Mouse (Mus musculus) bone marrow, adult 2 months (tissue): ENCODE results near the gene Csnk1d. TPM values are rescaled to one million over a fixed set of nuclear protein-coding genes. Genes with fewer than 3 reads are reported as not detected.

ENCODE experiments used
- H3K27ac ChIP-seq: fragments of 200-500 bp; 2 replicates; pipeline ENCODE4 v1.5.1; 2012; ENCODE audit warnings: low read depth, mild to moderate bottlenecking, control low read depth, inconsistent platforms, low read length; ENCODE audit not compliant: control insufficient read depth, poor library complexity, insufficient read depth
- H3K4me1 ChIP-seq: fragments of 200-500 bp; 2 replicates; pipeline ENCODE4 v1.6.1; 2011; ENCODE audit warnings: low read length; ENCODE audit not compliant: control insufficient read depth, insufficient read depth
- H3K4me3 ChIP-seq: fragments of 200-500 bp; replicated peaks from 2 replicates; pipeline ENCODE3; 2011; ENCODE audit warnings: mild to moderate bottlenecking, low read depth, low read length, control low read depth; ENCODE audit not compliant: control insufficient read depth
- CTCF ChIP-seq: fragments of 200-500 bp; IDR thresholded peaks from 2 replicates; pipeline ENCODE4 v1.5.1; 2011; ENCODE audit warnings: low read length, control low read depth; ENCODE audit not compliant: control insufficient read depth, insufficient read depth
- POLR2A ChIP-seq: fragments of 200-500 bp; IDR thresholded peaks from 2 replicates; pipeline ENCODE4 v1.6.1; 2011; ENCODE audit warnings: low read depth, mild to moderate bottlenecking, control low read depth, low read length, borderline replicate concordance; ENCODE audit not compliant: control insufficient read depth
- WGBS: fragments of 180-500 bp; shearing (Covaris S2); methylation state at CpG from one replicate; pipeline ENCODE4 v1.1.7; 2018; 5-methylcytosine and 5-hydroxymethylcytosine counted together
- polyA plus RNA-seq: library from polyadenylated mRNA; stranded (reverse); fragments of >200 nt; gene quantifications from 2 replicates; pipeline ENCODE4 v1.2.4, GENCODE M21; 2011; ENCODE audit warnings: low replicate concordance; ENCODE audit not compliant: missing spikeins, insufficient read depth, insufficient read length

Gene Csnk1d
- polyA plus RNA-seq, 1 experiment = 58.3 TPM

DNA sequence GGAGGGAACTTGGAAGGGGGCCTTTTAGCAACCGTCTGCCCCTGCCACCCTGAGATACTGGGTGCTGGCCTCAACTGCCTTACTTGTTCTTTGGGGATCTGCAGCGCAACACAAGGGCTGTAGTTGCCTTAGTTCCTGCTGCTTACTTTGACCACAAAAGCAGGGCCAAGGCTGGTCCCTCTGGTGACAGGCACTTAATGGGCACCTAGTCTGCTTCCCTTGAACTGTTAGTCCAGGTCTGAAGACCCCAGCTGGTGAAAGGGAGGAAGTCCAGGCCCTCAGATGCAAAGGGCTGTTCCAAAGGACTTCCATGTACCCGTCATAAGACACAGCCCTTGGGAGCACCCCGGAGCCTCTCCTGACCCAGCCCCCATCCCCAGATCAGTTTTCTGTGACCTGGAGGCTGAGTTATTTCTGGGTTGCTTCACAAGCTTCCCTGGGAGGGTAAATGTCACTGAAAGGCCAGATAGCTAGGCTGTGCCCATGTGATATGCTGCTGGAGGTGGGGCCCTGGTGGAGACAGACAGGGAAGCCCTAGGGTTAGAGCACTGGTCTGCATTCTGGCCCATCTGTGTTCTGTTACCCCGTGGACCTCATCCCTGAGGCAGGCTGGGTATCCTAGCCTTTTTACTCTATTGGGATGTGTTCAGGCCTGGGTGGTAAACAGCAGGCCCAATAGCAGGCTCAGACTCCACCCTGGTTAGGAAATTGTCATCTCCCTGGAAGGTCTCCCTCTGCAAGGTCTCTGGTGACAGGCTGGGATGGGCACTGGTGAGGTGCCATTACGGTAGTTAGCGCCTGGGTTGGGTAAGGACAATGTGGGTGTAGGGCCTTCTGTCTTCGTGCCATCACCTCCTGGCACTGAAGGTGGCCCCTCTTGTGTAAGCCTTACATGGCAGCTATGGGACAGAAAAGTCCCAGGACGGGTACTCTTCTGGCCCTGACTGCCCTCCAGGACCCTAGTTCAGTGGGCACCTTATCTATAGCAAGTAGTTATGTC is 39.1 kb downstream of the Csnk1d start:
- no peak for TF ChIP-seq POLR2A
- no peak for TF ChIP-seq CTCF
- peak overlapping the region; percentile 27 for H3K27ac ChIP-seq
- H3K4me1 ChIP-seq = peaks cover 5% of the 10 kb centered on the region; the same call in 1 of the 2 replicates
- 70% methylated on average over 9 of the region's 9 CpGs for WGBS
- H3K4me3 ChIP-seq = no peak overlapping the region

DNA sequence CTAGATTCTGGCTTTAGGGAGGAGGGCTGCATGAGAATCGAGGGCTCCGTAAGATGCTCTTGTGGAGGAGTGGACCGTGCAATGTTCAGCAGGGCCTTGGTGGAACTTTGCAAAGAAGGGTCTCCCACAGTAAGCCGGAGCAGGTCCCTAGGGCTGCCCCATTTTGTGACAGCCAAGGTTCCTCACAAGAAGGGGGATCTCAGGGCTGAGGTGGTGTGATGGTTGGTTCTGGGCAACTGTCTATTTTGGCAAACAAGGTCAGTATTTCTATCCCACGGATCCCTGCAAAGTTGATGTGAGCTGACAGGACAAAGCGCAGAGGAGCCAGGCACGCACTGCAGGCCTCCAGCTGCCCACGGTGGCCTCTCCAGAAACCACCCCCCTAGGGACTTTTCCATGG is 39.9 kb downstream of the Csnk1d start:
- no peak for TF ChIP-seq POLR2A
- TF ChIP-seq CTCF = no peak
- peak overlapping the region; percentile 27 for H3K27ac ChIP-seq
- peak overlapping the region; percentile 47 for H3K4me3 ChIP-seq
- H3K4me1 ChIP-seq = peaks cover 5% of the 10 kb centered on the region; the same call in 1 of the 2 replicates
- 54% methylated on average over 8 of the region's 8 CpGs for WGBS

DNA sequence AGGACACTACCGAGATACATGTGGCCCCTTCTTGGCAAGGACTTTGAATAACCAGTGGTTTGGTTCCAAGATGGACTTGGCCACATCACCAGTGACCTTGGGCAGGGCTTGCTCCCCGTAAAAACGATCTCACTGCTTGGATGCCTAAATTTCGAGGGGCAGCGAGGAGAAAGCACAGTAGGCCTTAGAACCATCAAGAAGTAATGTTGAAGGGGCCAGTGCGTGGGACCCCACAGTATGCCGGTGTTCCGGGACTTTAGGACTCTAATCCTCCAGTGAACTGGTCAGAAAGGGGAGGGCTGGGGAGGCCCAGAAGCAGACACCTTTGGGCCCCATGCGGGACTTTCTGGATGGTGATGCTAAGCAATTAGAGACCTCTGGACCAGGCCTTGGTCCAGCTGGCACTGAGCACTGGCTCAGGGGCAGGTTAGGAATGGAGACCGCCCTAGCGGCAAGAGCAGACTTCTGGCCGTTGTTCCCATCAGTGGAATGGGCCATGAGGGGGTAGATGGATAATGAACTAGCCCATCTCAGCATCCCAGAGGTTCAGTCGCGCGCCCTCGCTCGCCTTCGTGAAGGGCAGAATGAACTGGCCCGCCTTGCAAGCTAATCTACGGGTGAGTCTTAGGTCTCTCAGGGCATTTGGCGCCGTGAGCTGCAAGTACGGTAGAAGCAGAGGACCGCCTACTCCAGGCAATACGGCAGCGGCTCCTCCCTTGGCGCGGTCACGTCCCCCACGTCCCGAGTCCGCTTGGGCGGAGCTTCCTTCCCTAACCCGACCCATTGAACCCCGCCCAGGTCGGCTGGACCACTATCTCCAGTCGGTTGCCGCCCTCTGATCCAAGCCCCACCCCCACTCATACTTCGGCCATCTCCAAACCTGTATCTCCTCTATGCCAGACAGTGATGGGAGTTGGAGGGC is 40.6 kb downstream of the Csnk1d start:
- WGBS = 14% methylated on average over 39 of the region's 39 CpGs
- Histone ChIP-seq H3K27ac (peak overlapping the region; percentile 27), H3K4me3 (peak overlapping the region; percentile 76), H3K4me1 (peaks cover 5% of the 10 kb centered on the region; the same call in 1 of the 2 replicates)
- TF ChIP-seq CTCF (no peak), POLR2A (no peak)

DNA sequence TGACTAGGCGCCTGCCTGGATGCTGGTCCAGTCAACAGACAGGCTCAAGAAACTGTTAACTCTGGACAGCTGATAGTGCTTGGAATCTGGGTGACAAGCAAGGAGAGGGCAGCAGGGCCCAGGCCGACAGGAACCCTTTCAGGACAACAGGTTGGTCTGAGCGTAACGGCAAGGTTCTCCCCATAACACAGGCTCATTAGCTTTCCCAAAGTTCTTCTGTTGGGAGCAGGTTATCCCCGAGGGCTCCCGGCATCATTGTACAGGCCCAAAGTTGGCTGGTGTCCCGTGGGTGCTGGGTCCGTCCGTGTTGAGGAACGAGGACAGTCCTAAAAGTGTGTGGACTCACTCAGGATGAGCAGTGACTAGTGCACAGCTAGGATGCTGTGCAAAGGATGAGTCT is 41.3 kb downstream of the Csnk1d start:
- Histone ChIP-seq H3K4me1 (peaks cover 5% of the 10 kb centered on the region; the same call in 1 of the 2 replicates), H3K27ac (peak overlapping the region; percentile 13), H3K4me3 (peak overlapping the region; percentile 76)
- WGBS = 81% methylated on average over 10 of the region's 10 CpGs
- TF ChIP-seq CTCF = no peak

DNA sequence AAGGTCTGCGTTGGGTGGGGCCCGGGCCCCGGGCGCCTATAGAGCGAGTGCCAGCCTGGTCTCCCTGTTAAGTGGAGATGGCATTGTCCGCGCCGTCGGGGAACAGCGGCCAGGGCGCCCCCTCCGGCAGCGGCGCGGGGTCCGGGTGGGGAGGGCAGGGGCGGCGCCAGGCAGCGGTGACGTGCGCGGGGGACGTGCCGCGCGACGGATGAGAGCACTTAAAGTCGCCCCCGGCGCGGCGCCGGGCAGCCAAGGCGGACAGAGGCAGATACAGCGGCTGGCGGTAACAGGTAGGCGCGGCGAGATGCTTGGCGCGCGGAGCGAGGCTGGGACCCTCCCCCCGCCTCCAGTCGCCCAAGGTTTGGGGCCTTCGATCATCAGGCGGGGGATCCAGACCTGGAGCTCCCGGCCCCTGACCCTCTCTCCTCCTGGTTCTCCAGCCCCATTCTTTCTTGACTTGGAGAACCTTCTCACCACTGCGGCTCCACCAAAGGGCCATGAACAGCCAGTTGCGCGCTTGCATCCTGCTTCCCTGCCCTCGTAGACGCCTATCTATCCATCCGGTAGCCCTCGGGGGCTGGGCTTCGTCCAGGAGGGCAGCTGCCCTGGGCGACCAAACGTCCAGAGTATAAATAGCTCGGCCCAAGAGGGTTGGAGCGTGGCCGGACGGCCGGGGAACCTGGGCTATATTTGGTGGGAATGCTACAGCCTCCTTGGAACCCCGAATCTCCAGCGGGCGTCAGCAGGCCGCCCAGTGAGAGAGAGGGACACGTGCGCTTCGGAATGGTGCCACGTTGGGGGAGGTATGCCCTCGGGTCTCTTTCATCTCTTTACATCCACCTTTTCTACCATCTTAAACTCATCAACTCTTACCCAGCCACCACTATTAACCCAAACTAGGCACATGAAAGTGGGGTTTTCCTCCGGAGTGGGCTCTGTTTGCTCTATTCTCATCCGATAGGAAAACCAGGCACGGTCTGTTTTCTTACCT is 42.0 kb downstream of the Csnk1d start:
- Histone ChIP-seq H3K4me3 (peak overlapping the region; percentile 76), H3K4me1 (peaks cover 5% of the 10 kb centered on the region; the same call in 1 of the 2 replicates), H3K27ac (peak overlapping the region; percentile 99)
- 14% methylated on average over 75 of the region's 75 CpGs for WGBS
- TF ChIP-seq CTCF (peak; percentile 23; the same call in 1 of the 2 replicates), POLR2A (peak; percentile 53; the same call in 1 of the 2 replicates)

DNA sequence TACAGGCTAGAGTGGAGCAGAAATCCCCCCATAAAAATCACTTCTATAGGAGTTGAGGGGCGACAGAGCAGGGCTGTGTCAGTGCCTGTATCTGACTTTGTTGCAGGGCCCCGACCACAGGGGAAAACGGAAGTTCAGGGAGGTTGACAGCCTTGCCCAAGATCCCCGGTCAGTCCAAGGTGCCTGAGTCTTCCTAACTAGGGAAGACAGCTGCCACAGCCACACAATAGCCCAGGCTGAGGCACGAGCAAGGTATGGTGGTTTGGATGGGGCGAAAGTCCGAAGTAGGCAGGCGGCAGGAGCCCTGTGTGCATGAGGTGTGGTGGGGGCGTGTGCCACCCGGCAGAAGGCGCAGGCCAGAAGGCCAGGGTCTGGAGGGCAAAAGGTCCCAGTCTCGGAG is 42.8 kb downstream of the Csnk1d start, which contains the start of gene Slc16a3:
Slc16a3 (plus strand) TSS at position 153 of the 400 bp plus-strand sequence.
- 3% methylated on average over 12 of the region's 12 CpGs for WGBS
- Histone ChIP-seq H3K27ac (peak within 1 kb of the TSS; percentile 99), H3K4me3 (peak within 1 kb of the TSS; percentile 76), H3K4me1 (peaks cover 5% of the 10 kb centered on the region; the same call in 1 of the 2 replicates)
- TF ChIP-seq CTCF = no peak
- 0 out of 2 replicates have a peak, but pooled peaks have one; percentile 47 for TF ChIP-seq POLR2A

DNA sequence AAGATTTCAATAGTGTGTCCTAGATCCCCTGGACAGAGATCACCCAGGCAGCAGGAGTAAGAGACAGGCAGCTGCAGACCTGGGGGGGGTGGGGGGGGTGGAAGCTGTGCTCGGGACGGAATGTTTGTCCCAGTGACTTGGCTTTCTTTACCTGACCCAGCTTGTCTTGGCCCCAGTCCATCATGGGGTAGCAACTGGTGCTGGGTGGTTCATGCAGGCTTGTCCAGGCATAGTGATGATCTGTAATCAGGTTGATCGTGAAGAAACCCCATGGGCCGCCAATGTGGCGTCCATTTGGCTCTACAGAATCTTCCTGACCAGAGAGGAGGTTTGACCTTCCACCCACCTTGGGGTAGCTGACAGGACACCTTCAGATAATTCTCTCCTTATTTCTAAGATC is 45.2 kb downstream of the Csnk1d start:
- TF ChIP-seq POLR2A (no peak), CTCF (no peak)

More for the DNA sequence above, 45.2 kb downstream of the Csnk1d start:
- WGBS = 84% methylated on average over 5 of the region's 5 CpGs
- Histone ChIP-seq H3K27ac (no peak overlapping the region), H3K4me3 (no peak overlapping the region), H3K4me1 (peaks cover 4% of the 10 kb centered on the region; the same call in 1 of the 2 replicates)
